Mouse (Mus musculus): ENCODE results near the gene Shc2.

- TF ChIP-seq CHD2 (IDR thresholded peaks at IDR 0.05; ENCODE audit: low read depth, low read length) (no peak), HCFC1 (IDR thresholded peaks at IDR 0.05; ENCODE audit: borderline replicate concordance, insufficient read depth, low read length) (no peak)
Observed at GRCm38 (mm10) chr10:79652789-79653188, 15.1 kb upstream of the Shc2 start.

Measured in ES-E14 (cell line).